Mouse (Mus musculus): ENCODE results near the gene Hectd2.

DNA sequence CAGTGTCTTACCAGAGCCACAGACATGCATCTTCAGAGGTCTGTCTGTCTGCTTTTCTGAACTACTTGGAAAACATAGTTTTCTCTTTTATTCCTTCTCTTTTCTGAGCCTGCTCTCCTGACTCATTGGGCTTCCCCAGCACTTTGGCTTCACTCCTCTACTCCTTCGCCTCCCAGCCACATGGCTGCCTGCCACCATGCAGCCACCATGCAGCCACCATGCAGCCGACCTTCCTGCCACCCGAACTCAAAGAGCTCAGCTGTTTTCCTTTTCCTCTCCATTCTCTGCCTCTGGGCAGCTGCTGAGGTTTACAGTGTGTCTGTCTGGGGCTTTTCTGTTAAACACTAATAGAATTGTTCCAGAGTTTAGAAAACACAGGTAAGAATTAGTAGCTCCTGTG lies 19.5 kb downstream of the Hectd2 start:
- TF ChIP-seq POLR2A (IDR thresholded peaks at IDR 0.05; ENCODE audit: insufficient read depth, low read depth, low read length) (no peak), CTCF (IDR thresholded peaks at IDR 0.05) (no peak)
